Mouse (Mus musculus) c-Kit-positive CD71-negative TER-119-negative erythroid progenitor cells, embryonic 14.5 days (primary cell): ENCODE measurements at regions not wholly inside any gene's neighbourhood (a gene's known extent, or its start where the extent isn't known, plus 50 kb on each side); places are given as distances from the start of the nearest gene placed in this dataset.

Experiments used
- DNase-seq: peaks from one replicate; pipeline ENCODE4 v3.0.0-alpha.2; 2013; ENCODE audit warnings: low read depth

DNA sequence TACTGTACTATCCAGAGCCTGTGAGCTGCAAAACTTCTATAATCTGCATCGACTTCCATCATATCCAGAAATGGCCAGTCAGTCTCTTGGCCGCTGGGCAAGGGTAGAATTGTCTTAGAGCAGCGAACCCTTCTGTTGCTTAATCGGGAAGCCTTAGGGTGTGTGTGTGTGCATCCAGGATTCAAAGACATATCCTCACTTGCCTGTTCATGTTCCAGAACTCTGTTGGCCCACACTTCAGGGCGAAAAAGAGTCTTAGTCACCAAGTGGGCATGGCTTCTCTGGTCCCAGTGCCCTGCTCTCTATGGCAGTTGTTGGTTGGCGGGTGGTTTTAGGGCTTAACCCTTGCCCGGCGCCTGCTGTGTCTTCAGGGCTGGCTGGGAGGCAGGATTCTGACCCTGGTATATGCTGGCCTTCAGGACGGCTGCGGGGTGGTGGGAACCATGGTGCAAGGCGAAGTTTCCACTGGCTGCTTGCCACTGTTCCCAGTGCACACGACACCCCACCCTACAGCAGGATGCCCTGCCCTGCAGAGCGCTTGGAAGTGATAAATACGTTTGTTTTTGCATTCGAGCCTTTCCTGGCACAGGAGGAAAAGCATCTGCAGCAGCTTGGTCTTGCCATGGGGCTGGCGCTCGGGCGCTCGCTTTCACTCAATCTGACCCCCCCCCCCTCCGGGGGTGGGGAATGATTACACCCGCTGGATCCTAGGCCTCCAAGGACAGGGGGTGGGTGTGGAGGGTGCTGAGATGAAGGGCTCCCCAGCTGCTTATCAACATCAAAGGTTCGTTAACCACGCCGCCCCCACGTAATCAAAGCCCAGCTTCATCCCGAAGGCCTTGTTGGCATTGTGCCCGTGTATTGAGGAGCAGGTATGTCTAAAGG, 54.9 kb upstream of the Itga6 start:
- DNase-seq = no peak

- no peak for DNase-seq
Observed at GRCm38 (mm10) chr2:71694758-71695310, 50.6 kb upstream of the Itga6 start.
